Mouse (Mus musculus): ENCODE results near the gene Ccr6.

DNA sequence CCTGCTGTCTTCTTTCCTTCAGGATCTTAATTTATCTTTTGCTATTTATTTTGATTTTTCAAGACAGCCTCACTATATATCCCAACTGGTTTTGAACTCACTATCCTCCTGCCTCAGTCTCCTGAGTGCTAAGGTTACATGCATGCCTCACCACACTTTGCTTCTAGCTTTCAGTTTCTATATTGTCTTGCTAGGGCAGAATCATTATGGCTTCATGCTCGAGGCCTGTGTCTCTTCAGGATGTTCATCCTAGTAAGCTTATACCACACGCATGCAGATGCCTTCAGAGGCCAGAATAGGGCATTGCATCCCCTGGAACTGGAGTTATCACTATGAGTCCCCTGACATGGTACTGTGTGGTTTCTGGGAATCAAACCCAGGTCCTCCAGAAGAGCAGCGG lies 19.1 kb downstream of the Ccr6 start:
- no peak for TF ChIP-seq CTCF (IDR thresholded peaks at IDR 0.05; ENCODE audit: extremely low read depth, insufficient read depth, insufficient read length, insufficient replicate concordance)
- TF ChIP-seq POLR2A (IDR thresholded peaks at IDR 0.05; ENCODE audit: low read depth, low read length), result no peak

Measured in spleen, adult 2 months (tissue).